Mouse (Mus musculus) midbrain, embryonic 12.5 days (tissue): Measurements from ENCODE around the gene Ush2a. TPM values are rescaled to one million over a fixed set of nuclear protein-coding genes. Genes with fewer than 3 reads are reported as not detected.
A peak's percentile ranks its signal among the peaks of the same experiment; 100 is the strongest.

Experiments
- ATAC-seq: fragments of 200-750 bp; cut with Nextera tagmentation; 2 replicates; pipeline ENCODE4 v1.8.0; 2017; ENCODE audit warnings: low read depth, moderate TSS enrichment, moderate library complexity; ENCODE audit not compliant: low FRiP score
- H3K27ac ChIP-seq: fragments of 300-500 bp; sonication (generic); replicated peaks from 2 replicates; pipeline ENCODE4 v1.5.1; 2016; ENCODE audit warnings: mild to moderate bottlenecking
- H3K27me3 ChIP-seq: fragments of 300-500 bp; sonication (generic); 2 replicates; pipeline ENCODE4 v1.6.1; 2016; ENCODE audit warnings: mild to moderate bottlenecking
- H3K36me3 ChIP-seq: fragments of 300-500 bp; sonication (generic); 2 replicates; pipeline ENCODE4 v1.6.1; 2016
- H3K4me1 ChIP-seq: fragments of 300-500 bp; sonication (generic); 2 replicates; pipeline ENCODE4 v1.6.1; 2016
- H3K4me2 ChIP-seq: fragments of 300-500 bp; sonication (generic); replicated peaks from 2 replicates; pipeline ENCODE4 v1.6.1; 2016; ENCODE audit warnings: mild to moderate bottlenecking, moderate library complexity
- H3K4me3 ChIP-seq: fragments of 300-500 bp; sonication (generic); 2 replicates; pipeline ENCODE4 v1.5.1; 2016; ENCODE audit warnings: mild to moderate bottlenecking
- H3K9ac ChIP-seq: fragments of 300-500 bp; sonication (generic); replicated peaks from 2 replicates; pipeline ENCODE4 v1.6.1; 2016; ENCODE audit warnings: mild to moderate bottlenecking, moderate library complexity
- H3K9me3 ChIP-seq: fragments of 300-500 bp; sonication (generic); 2 replicates; pipeline ENCODE4 v1.6.1; 2016; ENCODE audit warnings: mild to moderate bottlenecking
- WGBS: fragments of 180-500 bp; shearing (Covaris S2); methylation state at CpG from one replicate; pipeline ENCODE4 v1.1.7; 2016; 5-methylcytosine and 5-hydroxymethylcytosine counted together
- polyA plus RNA-seq: library from polyadenylated mRNA; unstranded; fragments of >200 nt; fragmentation: Nextera tagmentation; extraction: Ambion mirVana; gene quantifications from 2 replicates; pipeline ENCODE4 v1.2.1, GENCODE M21; 2016

The Ush2a gene
- polyA plus RNA-seq, 1 experiment from 2014 or later = 0.14 TPM

- H3K4me2 ChIP-seq = no peak overlapping the region
- H3K4me1 ChIP-seq = no peaks in the 10 kb centered on the region
- no peak overlapping the region for H3K9ac ChIP-seq
- H3K4me3 ChIP-seq = no peak overlapping the region
- H3K27ac ChIP-seq = no peak overlapping the region
- 82% methylated on average over 9 of the region's 9 CpGs for WGBS
- no peaks in the 10 kb centered on the region for H3K27me3 ChIP-seq
- no peaks in the 10 kb centered on the region for H3K9me3 ChIP-seq
- H3K36me3 ChIP-seq = no peaks in the 10 kb centered on the region
- ATAC-seq = no peak
Measured at GRCm38 (mm10) chr1:188948276-188948675, 686.5 kb downstream of the Ush2a start.

GRCm38 (mm10) chr1:188951091-188951490, 689.3 kb downstream of the Ush2a start:
- H3K9me3 ChIP-seq = no peaks in the 10 kb centered on the region
- no peak for ATAC-seq
- H3K36me3 ChIP-seq = no peaks in the 10 kb centered on the region
- H3K4me2 ChIP-seq = no peak overlapping the region
- no peak overlapping the region for H3K9ac ChIP-seq
- H3K27ac ChIP-seq = no peak overlapping the region
- 94% methylated on average over 6 of the region's 6 CpGs for WGBS
- H3K4me3 ChIP-seq = no peak overlapping the region
- no peaks in the 10 kb centered on the region for H3K27me3 ChIP-seq
- H3K4me1 ChIP-seq = no peaks in the 10 kb centered on the region

- Histone ChIP-seq H3K27ac (no peak overlapping the region), H3K9me3 (no peaks in the 10 kb centered on the region), H3K9ac (no peak overlapping the region), H3K4me1 (no peaks in the 10 kb centered on the region), H3K4me3 (no peak overlapping the region), H3K4me2 (no peak overlapping the region), H3K36me3 (no peaks in the 10 kb centered on the region), H3K27me3 (no peaks in the 10 kb centered on the region)
- ATAC-seq = no peak
- WGBS = 90% methylated on average over 4 of the region's 4 CpGs
Measured at GRCm38 (mm10) chr1:188952501-188952900, 690.7 kb downstream of the Ush2a start.

GRCm38 (mm10) chr1:188973078-188973477, 711.3 kb downstream of the Ush2a start:
- Histone ChIP-seq H3K9ac (no peak overlapping the region), H3K4me3 (no peak overlapping the region), H3K9me3 (no peaks in the 10 kb centered on the region), H3K4me2 (no peak overlapping the region), H3K27ac (no peak overlapping the region), H3K4me1 (no peaks in the 10 kb centered on the region), H3K36me3 (peaks cover 85% of the 10 kb centered on the region), H3K27me3 (no peaks in the 10 kb centered on the region)
- ATAC-seq = no peak
- 96% methylated on average over 6 of the region's 6 CpGs for WGBS

GRCm38 (mm10) chr1:188973926-188974325, 712.1 kb downstream of the Ush2a start:
- WGBS = 89% methylated on average over 16 of the region's 16 CpGs
- Histone ChIP-seq H3K27ac (no peak overlapping the region), H3K9ac (no peak overlapping the region), H3K36me3 (peaks cover 85% of the 10 kb centered on the region), H3K4me3 (no peak overlapping the region), H3K9me3 (no peaks in the 10 kb centered on the region), H3K27me3 (no peaks in the 10 kb centered on the region), H3K4me1 (no peaks in the 10 kb centered on the region), H3K4me2 (no peak overlapping the region)
- ATAC-seq = peak; percentile 30; the same call in 1 of the 2 replicates

- Histone ChIP-seq H3K36me3 (peaks cover 83% of the 10 kb centered on the region), H3K27ac (no peak overlapping the region)
- ATAC-seq = 0 out of 2 replicates have a peak, but pooled peaks have one; percentile 41
Measured at GRCm38 (mm10) chr1:188980050-188980449, 718.2 kb downstream of the Ush2a start.

GRCm38 (mm10) chr1:188993218-188993617, 731.4 kb downstream of the Ush2a start:
- Histone ChIP-seq H3K9ac (no peak overlapping the region), H3K4me1 (0 out of 2 replicates have a peak, but pooled peaks cover 3% of the 10 kb centered on the region), H3K27ac (no peak overlapping the region), H3K4me2 (no peak overlapping the region), H3K36me3 (peaks cover 68% of the 10 kb centered on the region), H3K9me3 (no peaks in the 10 kb centered on the region), H3K4me3 (no peak overlapping the region), H3K27me3 (no peaks in the 10 kb centered on the region)
- ATAC-seq = no peak
- 53% methylated on average over 4 of the region's 4 CpGs for WGBS

More at GRCm38 (mm10) chr1:188980050-188980449, 718.2 kb downstream of the Ush2a start:
- Histone ChIP-seq H3K9ac (no peak overlapping the region), H3K4me1 (no peaks in the 10 kb centered on the region), H3K4me3 (no peak overlapping the region), H3K27me3 (no peaks in the 10 kb centered on the region), H3K4me2 (no peak overlapping the region), H3K9me3 (no peaks in the 10 kb centered on the region)
- 36% methylated on average over 3 of the region's 3 CpGs for WGBS

GRCm38 (mm10) chr1:188997921-188998320, 736.1 kb downstream of the Ush2a start:
- Histone ChIP-seq H3K9me3 (no peaks in the 10 kb centered on the region), H3K4me3 (no peak overlapping the region), H3K27ac (no peak overlapping the region), H3K27me3 (no peaks in the 10 kb centered on the region), H3K36me3 (peaks cover 59% of the 10 kb centered on the region), H3K4me1 (0 out of 2 replicates have a peak, but pooled peaks cover 3% of the 10 kb centered on the region), H3K9ac (no peak overlapping the region), H3K4me2 (no peak overlapping the region)
- WGBS = 97% methylated on average over 3 of the region's 3 CpGs
- ATAC-seq = no peak

- ATAC-seq = no peak
- Histone ChIP-seq H3K4me1 (peaks cover 7% of the 10 kb centered on the region; the same call in 1 of the 2 replicates), H3K4me2 (no peak overlapping the region), H3K9me3 (no peaks in the 10 kb centered on the region), H3K27ac (no peak overlapping the region), H3K4me3 (no peak overlapping the region), H3K36me3 (peaks cover 51% of the 10 kb centered on the region), H3K9ac (no peak overlapping the region), H3K27me3 (no peaks in the 10 kb centered on the region)
- 88% methylated on average over 10 of the region's 10 CpGs for WGBS
Measured at GRCm38 (mm10) chr1:188999981-189000380, 738.2 kb downstream of the Ush2a start.

- H3K9ac ChIP-seq = no peak overlapping the region
- no peaks in the 10 kb centered on the region for H3K27me3 ChIP-seq
- no peak overlapping the region for H3K27ac ChIP-seq
- H3K4me3 ChIP-seq = no peak overlapping the region
- WGBS = 95% methylated on average over 12 of the region's 12 CpGs
- H3K4me1 ChIP-seq = peaks cover 24% of the 10 kb centered on the region
- H3K4me2 ChIP-seq = no peak overlapping the region
- H3K9me3 ChIP-seq = no peaks in the 10 kb centered on the region
- ATAC-seq = no peak
- peaks cover 33% of the 10 kb centered on the region for H3K36me3 ChIP-seq
Measured at GRCm38 (mm10) chr1:189001815-189002214, 740.0 kb downstream of the Ush2a start.

GRCm38 (mm10) chr1:189004774-189005173, 743.0 kb downstream of the Ush2a start:
- WGBS = 100% methylated on average over 1 of the region's 1 CpGs
- Histone ChIP-seq H3K9me3 (no peaks in the 10 kb centered on the region), H3K4me3 (no peak overlapping the region), H3K27ac (no peak overlapping the region), H3K4me1 (peaks cover 27% of the 10 kb centered on the region), H3K9ac (no peak overlapping the region), H3K36me3 (peaks cover 10% of the 10 kb centered on the region; the same call in 1 of the 2 replicates), H3K27me3 (no peaks in the 10 kb centered on the region), H3K4me2 (no peak overlapping the region)
- no peak for ATAC-seq

GRCm38 (mm10) chr1:189006267-189006666, 744.4 kb downstream of the Ush2a start:
- Histone ChIP-seq H3K4me1 (peaks cover 27% of the 10 kb centered on the region), H3K4me2 (peak overlapping the region; percentile 99), H3K4me3 (peak overlapping the region; percentile 99), H3K36me3 (no peaks in the 10 kb centered on the region), H3K9me3 (no peaks in the 10 kb centered on the region), H3K9ac (no peak overlapping the region), H3K27ac (no peak overlapping the region), H3K27me3 (no peaks in the 10 kb centered on the region)
- no peak for ATAC-seq
- 69% methylated on average over 5 of the region's 5 CpGs for WGBS

GRCm38 (mm10) chr1:189006826-189007225, 745.0 kb downstream of the Ush2a start:
- Histone ChIP-seq H3K36me3 (no peaks in the 10 kb centered on the region), H3K9ac (peak overlapping the region; percentile 93), H3K27ac (no peak overlapping the region)

More at GRCm38 (mm10) chr1:189006826-189007225, 745.0 kb downstream of the Ush2a start:
- Histone ChIP-seq H3K4me2 (peak overlapping the region; percentile 99), H3K4me3 (peak overlapping the region; percentile 99), H3K9me3 (no peaks in the 10 kb centered on the region), H3K4me1 (peaks cover 27% of the 10 kb centered on the region), H3K27me3 (no peaks in the 10 kb centered on the region)
- 5% methylated on average over 7 of the region's 7 CpGs for WGBS
- no peak for ATAC-seq
